Mouse (Mus musculus) bone marrow, adult 2 months (tissue): ENCODE results near the gene Foxi2. TPM values are rescaled to one million over a fixed set of nuclear protein-coding genes. Genes with fewer than 3 reads are reported as not detected.

ENCODE experiments used
- H3K27ac ChIP-seq: fragments of 200-500 bp; 2 replicates; pipeline ENCODE4 v1.5.1; 2012; ENCODE audit warnings: low read depth, mild to moderate bottlenecking, control low read depth, inconsistent platforms, low read length; ENCODE audit not compliant: control insufficient read depth, poor library complexity, insufficient read depth
- H3K4me1 ChIP-seq: fragments of 200-500 bp; 2 replicates; pipeline ENCODE4 v1.6.1; 2011; ENCODE audit warnings: low read length; ENCODE audit not compliant: control insufficient read depth, insufficient read depth
- H3K4me3 ChIP-seq: fragments of 200-500 bp; replicated peaks from 2 replicates; pipeline ENCODE3; 2011; ENCODE audit warnings: mild to moderate bottlenecking, low read depth, low read length, control low read depth; ENCODE audit not compliant: control insufficient read depth
- CTCF ChIP-seq: fragments of 200-500 bp; IDR thresholded peaks from 2 replicates; pipeline ENCODE4 v1.5.1; 2011; ENCODE audit warnings: low read length, control low read depth; ENCODE audit not compliant: control insufficient read depth, insufficient read depth
- POLR2A ChIP-seq: fragments of 200-500 bp; IDR thresholded peaks from 2 replicates; pipeline ENCODE4 v1.6.1; 2011; ENCODE audit warnings: low read depth, mild to moderate bottlenecking, control low read depth, low read length, borderline replicate concordance; ENCODE audit not compliant: control insufficient read depth
- WGBS: fragments of 180-500 bp; shearing (Covaris S2); methylation state at CpG from one replicate; pipeline ENCODE4 v1.1.7; 2018; 5-methylcytosine and 5-hydroxymethylcytosine counted together
- polyA plus RNA-seq: library from polyadenylated mRNA; stranded (reverse); fragments of >200 nt; gene quantifications from 2 replicates; pipeline ENCODE4 v1.2.4, GENCODE M21; 2011; ENCODE audit warnings: low replicate concordance; ENCODE audit not compliant: missing spikeins, insufficient read depth, insufficient read length

The Foxi2 gene
- polyA plus RNA-seq, 1 experiment: not detected

DNA sequence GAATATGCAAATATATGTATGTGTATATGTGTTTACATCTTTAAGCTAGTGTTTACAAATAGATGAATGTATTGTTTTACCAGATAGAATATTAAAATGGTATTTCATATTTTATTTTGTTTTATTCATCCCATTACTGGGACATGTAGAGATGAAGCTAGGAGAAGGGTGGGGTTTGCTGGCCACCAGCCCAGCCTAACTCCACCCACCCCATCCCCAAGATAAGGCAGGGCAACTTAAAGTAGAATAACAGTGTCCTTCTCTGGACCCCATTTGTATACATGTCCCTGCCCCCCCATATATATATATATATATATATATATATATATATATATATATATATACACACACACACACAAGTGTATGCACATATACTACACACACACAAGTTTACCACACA is 14.9 kb upstream of the Foxi2 start:
- Histone ChIP-seq H3K4me3 (no peak overlapping the region), H3K4me1 (no peaks in the 10 kb centered on the region), H3K27ac (no peak overlapping the region)
- TF ChIP-seq POLR2A: no peak
- no peak for TF ChIP-seq CTCF

GRCm38 (mm10) chr7:135397096-135397495 is 13.0 kb upstream of the Foxi2 start:
- TF ChIP-seq CTCF (no peak), POLR2A (no peak)
- WGBS: 70% methylated on average over 6 of the region's 6 CpGs
- Histone ChIP-seq H3K4me1 (no peaks in the 10 kb centered on the region), H3K4me3 (no peak overlapping the region), H3K27ac (no peak overlapping the region)

DNA sequence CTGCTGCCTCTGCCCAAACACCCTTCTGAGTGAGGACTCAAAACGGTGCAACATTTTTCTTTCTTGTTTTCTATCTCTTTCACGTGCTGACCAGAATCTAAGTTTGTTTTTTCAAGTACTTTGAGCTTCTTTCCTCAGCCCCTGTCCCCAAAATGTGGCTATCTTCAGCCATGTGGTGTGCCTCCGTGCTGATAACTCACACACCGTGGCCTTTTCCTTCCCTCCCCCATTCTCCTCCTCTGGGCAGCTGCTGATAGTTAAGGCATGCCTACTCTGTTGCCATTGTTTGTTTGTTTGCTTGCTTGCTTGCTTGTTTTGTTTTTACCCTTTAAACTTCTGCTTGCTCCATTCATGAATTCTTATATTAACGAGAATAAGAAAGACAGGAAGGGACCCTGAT is 12.2 kb upstream of the Foxi2 start:
- H3K27ac ChIP-seq: no peak overlapping the region
- H3K4me1 ChIP-seq: no peaks in the 10 kb centered on the region
- 17% methylated on average over 5 of the region's 5 CpGs for WGBS

DNA sequence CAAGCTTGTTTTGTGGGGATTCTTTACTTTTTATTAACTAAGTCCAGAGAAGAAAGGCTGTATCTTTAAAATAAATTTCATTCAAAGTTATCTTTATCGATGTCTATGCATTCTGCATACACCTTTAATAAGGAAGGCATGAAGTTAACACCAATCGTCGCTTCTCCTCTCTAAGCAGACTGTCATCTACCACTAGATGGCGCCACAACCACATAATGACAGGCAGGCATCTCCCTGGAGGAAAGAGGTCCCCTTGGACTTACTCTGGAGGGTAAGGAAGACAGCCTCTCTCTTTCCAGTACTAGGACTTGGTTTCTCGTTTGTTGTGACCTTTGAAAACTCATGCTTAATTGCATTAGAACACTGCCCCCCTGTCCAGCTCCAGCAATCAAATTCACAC is 6.7 kb upstream of the Foxi2 start:
- Histone ChIP-seq H3K4me1 (no peaks in the 10 kb centered on the region), H3K27ac (no peak overlapping the region), H3K4me3 (no peak overlapping the region)
- TF ChIP-seq CTCF (peak; percentile 55), POLR2A (no peak)
- 6% methylated on average over 5 of the region's 5 CpGs for WGBS

More for the DNA sequence above, 12.2 kb upstream of the Foxi2 start:
- no peak overlapping the region for H3K4me3 ChIP-seq
- no peak for TF ChIP-seq POLR2A
- TF ChIP-seq CTCF: no peak

- TF ChIP-seq CTCF: no peak
- TF ChIP-seq POLR2A: no peak
- Histone ChIP-seq H3K4me3 (no peak overlapping the region), H3K27ac (no peak overlapping the region), H3K4me1 (no peaks in the 10 kb centered on the region)
- 54% methylated on average over 3 of the region's 3 CpGs for WGBS
Measured at GRCm38 (mm10) chr7:135406761-135407160, 3.3 kb upstream of the Foxi2 start.

DNA sequence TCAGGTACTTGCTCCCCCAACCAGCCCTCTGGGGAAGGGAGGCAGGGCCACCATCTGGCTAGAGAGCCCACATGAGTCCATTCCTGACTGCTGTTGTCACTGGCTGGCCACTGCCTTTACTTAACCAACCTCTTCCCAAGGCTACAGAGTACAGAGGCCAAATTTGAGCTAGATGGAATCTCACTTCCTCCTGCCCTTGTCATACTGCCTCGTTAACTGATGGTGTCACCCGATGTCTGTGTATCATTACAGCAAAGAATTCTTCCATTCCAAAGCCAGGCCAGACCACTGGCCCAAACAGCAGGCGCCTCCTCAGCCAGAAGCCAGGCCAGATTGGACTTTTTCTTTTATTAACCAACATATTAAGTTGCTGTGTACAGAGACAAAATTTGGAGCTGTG is 1.6 kb upstream of the Foxi2 start:
- Histone ChIP-seq H3K27ac (no peak overlapping the region), H3K4me3 (no peak overlapping the region), H3K4me1 (no peaks in the 10 kb centered on the region)
- TF ChIP-seq POLR2A (no peak), CTCF (no peak)
- 44% methylated on average over 3 of the region's 3 CpGs for WGBS

GRCm38 (mm10) chr7:135412357-135412756 is 2.2 kb downstream of the Foxi2 start:
- 64% methylated on average over 6 of the region's 6 CpGs for WGBS

GRCm38 (mm10) chr7:135428840-135429239 is 18.7 kb downstream of the Foxi2 start:
- no peak for TF ChIP-seq POLR2A
- TF ChIP-seq CTCF: peak; percentile 17; the same call in 1 of the 2 replicates
- 80% methylated on average over 6 of the region's 6 CpGs for WGBS
- no peaks in the 10 kb centered on the region for H3K4me1 ChIP-seq

More at GRCm38 (mm10) chr7:135412357-135412756, 2.2 kb downstream of the Foxi2 start:
- no peak for TF ChIP-seq CTCF
- TF ChIP-seq POLR2A: no peak
- no peaks in the 10 kb centered on the region for H3K4me1 ChIP-seq
- no peak overlapping the region for H3K4me3 ChIP-seq
- H3K27ac ChIP-seq: no peak overlapping the region

GRCm38 (mm10) chr7:135430903-135431302 is 20.8 kb downstream of the Foxi2 start:
- TF ChIP-seq POLR2A: no peak
- TF ChIP-seq CTCF: no peak
- H3K4me3 ChIP-seq: no peak overlapping the region
- H3K4me1 ChIP-seq: no peaks in the 10 kb centered on the region
- WGBS: 83% methylated on average over 2 of the region's 2 CpGs
- no peak overlapping the region for H3K27ac ChIP-seq

More at GRCm38 (mm10) chr7:135428840-135429239, 18.7 kb downstream of the Foxi2 start:
- Histone ChIP-seq H3K4me3 (no peak overlapping the region), H3K27ac (no peak overlapping the region)
